ENCODE assay signal across 10 mouse cellular contexts in the genomic region with DNA sequence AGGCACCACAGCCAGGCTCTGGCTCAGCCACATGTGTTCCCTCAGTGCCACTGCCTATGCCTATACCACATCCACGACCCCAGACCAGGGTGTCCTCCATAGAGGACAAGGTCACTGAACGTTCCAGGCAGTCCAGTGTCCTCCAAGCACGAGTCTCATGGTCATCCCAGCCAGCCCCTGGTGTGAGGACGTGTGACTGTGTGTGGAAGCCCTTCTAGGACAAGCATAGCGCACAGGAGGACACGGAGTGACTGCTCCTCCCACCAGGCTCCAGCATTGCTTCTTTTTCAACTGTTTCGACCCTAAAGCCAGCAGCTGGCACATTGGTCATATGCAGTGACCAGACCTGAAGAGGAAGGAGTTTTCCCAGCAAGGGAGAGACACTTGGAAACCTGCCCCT.
"Had no signal": no experiment of that assay in that cellular context is flagged by ENCODE, and none has a peak within 500 bp of the region (broad histone marks: within the 10 kb centered on the region; RNA-seq: fewer than 3 reads in every experiment).

No protein-coding gene starts in this region.

- ATAC-seq: midbrain, embryonic 13.5 days had no signal

- H3K9me3 ChIP-seq: kidney, embryonic 15.5 days; liver, embryonic 13.5 days; midbrain, embryonic 13.5 days; stomach, embryonic 15.5 days had no signal

- H3K9ac ChIP-seq: kidney, embryonic 15.5 days; liver, embryonic 13.5 days; midbrain, embryonic 13.5 days; stomach, embryonic 15.5 days had no signal

- H3K4me2 ChIP-seq: kidney, embryonic 15.5 days; liver, embryonic 13.5 days; midbrain, embryonic 13.5 days; stomach, embryonic 15.5 days had no signal

- DNase-seq: kidney, adult 2 months; kidney, postnatal 14 days; liver, embryonic 13.5 days; lung, adult 2 months; right cerebral cortex, postnatal 14 days; thymus, adult 2 months; thymus, postnatal 25 days had no signal

- H3K27me3 ChIP-seq: kidney, embryonic 15.5 days; liver, embryonic 13.5 days; midbrain, embryonic 13.5 days; stomach, embryonic 15.5 days had no signal

- H3K36me3 ChIP-seq: liver, embryonic 13.5 days had no signal

- H3K4me3 ChIP-seq: kidney, embryonic 15.5 days; liver, embryonic 13.5 days; midbrain, embryonic 13.5 days; stomach, embryonic 15.5 days had no signal

- H3K27ac ChIP-seq: kidney, embryonic 15.5 days; liver, embryonic 13.5 days; midbrain, embryonic 13.5 days had no signal
